Mouse (Mus musculus) T-helper 2 cell (primary cell): ENCODE results near the gene Tex2.

ENCODE experiments used
- in situ Hi-C: fragments of 300-600 bp; cut with MboI, MseI; formaldehyde crosslinking; loops from one replicate; pipeline ENCODE4 v1.15.1; 2025; ENCODE audit warnings: high pct_unique_total_duplicates

The Tex2 gene

GRCm38 (mm10) chr11:106612961-106613637 is at the start of gene Tex2:
Gene Tex2, minus strand, starts transcription at chr11:106613423.
- in situ Hi-C loops, result no loop called here

GRCm38 (mm10) chr11:106662634-106663407 is 49.6 kb upstream of the Tex2 start:
- in situ Hi-C loops, result no loop called here

GRCm38 (mm10) chr11:106660453-106661081 is 47.3 kb upstream of the Tex2 start:
- in situ Hi-C loops, result no loop called here

- in situ Hi-C loops, result loop anchor here (5.0 kb wide), 1 partner anchor 318 kb away; no protein-coding TSS in a partner anchor
Measured at GRCm38 (mm10) chr11:106659598-106660295, 46.5 kb upstream of the Tex2 start.

- in situ Hi-C loops, result loop anchor here (5.0 kb wide), 1 partner anchor 319 kb away; no protein-coding TSS in a partner anchor
Measured at GRCm38 (mm10) chr11:106658051-106658880, 45.0 kb upstream of the Tex2 start.

GRCm38 (mm10) chr11:106656896-106657498 is 43.8 kb upstream of the Tex2 start:
- in situ Hi-C loops, result loop anchor here (5.0 kb wide), 1 partner anchor 320 kb away; no protein-coding TSS in a partner anchor

GRCm38 (mm10) chr11:106648347-106648746 is 35.1 kb upstream of the Tex2 start:
- in situ Hi-C loops, result loop anchor here (5.0 kb wide), 1 partner anchor 94 kb away; no protein-coding TSS in a partner anchor

GRCm38 (mm10) chr11:106642966-106643637 is 29.9 kb upstream of the Tex2 start:
- in situ Hi-C loops, result no loop called here

GRCm38 (mm10) chr11:106641580-106641979 is 28.4 kb upstream of the Tex2 start:
- in situ Hi-C loops, result no loop called here

GRCm38 (mm10) chr11:106640059-106640458 is 26.8 kb upstream of the Tex2 start:
- in situ Hi-C loops, result no loop called here

GRCm38 (mm10) chr11:106639356-106639692 is 26.1 kb upstream of the Tex2 start:
- in situ Hi-C loops, result no loop called here

GRCm38 (mm10) chr11:106638551-106639355 is 25.5 kb upstream of the Tex2 start:
- in situ Hi-C loops, result no loop called here

GRCm38 (mm10) chr11:106637754-106638153 is 24.5 kb upstream of the Tex2 start:
- in situ Hi-C loops, result no loop called here

- in situ Hi-C loops, result no loop called here
Measured at GRCm38 (mm10) chr11:106635946-106636345, 22.7 kb upstream of the Tex2 start.

- in situ Hi-C loops, result loop anchor here (5.0 kb wide), 1 partner anchor 217 kb away; no protein-coding TSS in a partner anchor
Measured at GRCm38 (mm10) chr11:106634175-106634574, 21.0 kb upstream of the Tex2 start.

GRCm38 (mm10) chr11:106633456-106633855 is 20.2 kb upstream of the Tex2 start:
- in situ Hi-C loops, result loop anchor here (5.0 kb wide), 1 partner anchor 216 kb away; no protein-coding TSS in a partner anchor

GRCm38 (mm10) chr11:106627692-106628091 is 14.5 kb upstream of the Tex2 start:
- in situ Hi-C loops, result no loop called here

GRCm38 (mm10) chr11:106625577-106625976 is 12.4 kb upstream of the Tex2 start:
- in situ Hi-C loops, result no loop called here

GRCm38 (mm10) chr11:106623629-106624028 is 10.4 kb upstream of the Tex2 start:
- in situ Hi-C loops, result loop anchor here (5.0 kb wide), 1 partner anchor 106 kb away; no protein-coding TSS in a partner anchor
